Mouse (Mus musculus) cerebellum, adult 2 months (tissue): Measurements from ENCODE around the gene Trappc4.
"Not testable (repeated sequence)": the region's sequence is repeated elsewhere in the genome, so short reads cannot be mapped to it uniquely, and the experiment has no call there.

Experiments used
- CTCF ChIP-seq: fragments of 200-500 bp; IDR thresholded peaks from 2 replicates; pipeline ENCODE4 v1.5.1; 2011; ENCODE audit warnings: low read depth, mild to moderate bottlenecking, control low read depth, low read length, moderate library complexity, borderline replicate concordance; ENCODE audit not compliant: insufficient read depth
- POLR2A ChIP-seq: fragments of 200-500 bp; IDR thresholded peaks from 2 replicates; pipeline ENCODE4 v1.6.1; 2011; ENCODE audit warnings: low read length, control low read depth, borderline replicate concordance; ENCODE audit not compliant: insufficient read depth

- TF ChIP-seq POLR2A, CTCF: not testable (repeated sequence)
Observed at GRCm38 (mm10) chr9:44444402-44445025, 37.1 kb upstream of the Trappc4 start.
